Mouse (Mus musculus): ENCODE results near the gene Gbx1.

GRCm38 (mm10) chr5:24537618-24538017 lies 10.6 kb upstream of the Gbx1 start:
- TF ChIP-seq GATA1 (IDR thresholded peaks at IDR 0.05; ENCODE audit: borderline replicate concordance, low read length), result no peak
- TF ChIP-seq FLI1 (IDR thresholded peaks at IDR 0.05; ENCODE audit: low read length), result no peak

Data from megakaryocyte, embryonic 14.5 days (primary cell).